Mouse (Mus musculus) forebrain, embryonic 10.5 days (tissue): ENCODE measurements around the gene Olfr1417. TPM values are rescaled to one million over a fixed set of nuclear protein-coding genes. Genes with fewer than 3 reads are reported as not detected.

Experiments
- polyA plus RNA-seq: library from polyadenylated mRNA; unstranded; fragments of >200 nt; fragmentation: Nextera tagmentation; extraction: Ambion mirVana; gene quantifications from 2 replicates; pipeline ENCODE4 v1.2.1, GENCODE M21; 2016

Olfr1417 gene
- polyA plus RNA-seq, 1 experiment from 2014 or later: 0.06 TPM

Other genes with a start within 250 kb of the Olfr1417 start
- 0.71 and 1.5 TPM in 2 replicates for gene Ms4a6d, start 234.4 kb downstream of the Olfr1417 start, polyA plus RNA-seq
- gene Ms4a2, start 215.5 kb downstream of the Olfr1417 start, polyA plus RNA-seq: 0.17 TPM in 1 of 2 replicates, not detected in the other
- gene Ms4a3, start 198.4 kb downstream of the Olfr1417 start, polyA plus RNA-seq: not detected in 2 replicates
- not detected in 2 replicates for gene Oosp2, start 178.7 kb downstream of the Olfr1417 start, polyA plus RNA-seq
- gene Oosp1, start 148.1 kb downstream of the Olfr1417 start, polyA plus RNA-seq: not detected in 2 replicates
- not detected in 2 replicates for gene Oosp3, start 142.2 kb downstream of the Olfr1417 start, polyA plus RNA-seq
- not detected in 2 replicates for gene Gif, start 91.7 kb downstream of the Olfr1417 start, polyA plus RNA-seq
- 65.1 and 66.1 TPM in 2 replicates for gene Mrpl16, start 68.8 kb downstream of the Olfr1417 start, polyA plus RNA-seq
- gene Stx3, start 19.8 kb downstream of the Olfr1417 start, polyA plus RNA-seq: 10.7 and 12.4 TPM in 2 replicates
- gene Olfr1418, start 21.8 kb upstream of the Olfr1417 start, polyA plus RNA-seq: not detected in 2 replicates
- not detected in 2 replicates for gene Olfr1419, start 35.9 kb upstream of the Olfr1417 start, polyA plus RNA-seq
- gene Olfr1420, start 47.3 kb upstream of the Olfr1417 start, polyA plus RNA-seq: not detected in 2 replicates
- gene Patl1, start 73.2 kb upstream of the Olfr1417 start, polyA plus RNA-seq: 22.6 and 24.5 TPM in 2 replicates
- gene Osbp, start 126.7 kb upstream of the Olfr1417 start, polyA plus RNA-seq: 3.2 and 3.3 TPM in 2 replicates
- 0.04 TPM in 2 replicates for gene Olfr1423, start 202.1 kb upstream of the Olfr1417 start, polyA plus RNA-seq
- gene Olfr1424, start 223.5 kb upstream of the Olfr1417 start, polyA plus RNA-seq: not detected in 2 replicates
- not detected in 2 replicates for gene Olfr1425, start 238.5 kb upstream of the Olfr1417 start, polyA plus RNA-seq